Mouse (Mus musculus) kidney, embryonic 16.5 days (tissue): ENCODE measurements at regions not wholly inside any gene's neighbourhood (a gene's known extent, or its start where the extent isn't known, plus 50 kb on each side); places are given as distances from the start of the nearest gene placed in this dataset.

Experiments
- ATAC-seq: fragments of 200-750 bp; cut with Nextera tagmentation; 2 replicates; pipeline ENCODE4 v1.8.0; 2017; ENCODE audit warnings: moderate TSS enrichment; ENCODE audit not compliant: low FRiP score, low TSS enrichment
- H3K27ac ChIP-seq: fragments of 300-500 bp; sonication (generic); 2 replicates; pipeline ENCODE4 v1.5.1; 2014; ENCODE audit warnings: low read length
- H3K27me3 ChIP-seq: fragments of 300-500 bp; sonication (generic); 2 replicates; pipeline ENCODE4 v1.6.1; 2014; ENCODE audit warnings: low read length, control low read depth, mixed read lengths; ENCODE audit not compliant: insufficient read depth
- H3K36me3 ChIP-seq: fragments of 300-500 bp; sonication (generic); 2 replicates; pipeline ENCODE4 v1.6.1; 2014; ENCODE audit warnings: low read length, control low read depth, mixed read lengths; ENCODE audit not compliant: insufficient read depth
- H3K4me1 ChIP-seq: fragments of 300-500 bp; sonication (generic); 2 replicates; pipeline ENCODE4 v1.6.1; 2014; ENCODE audit warnings: low read length, control low read depth, mixed read lengths; ENCODE audit not compliant: insufficient read depth
- H3K4me2 ChIP-seq: fragments of 300-500 bp; sonication (generic); replicated peaks from 2 replicates; pipeline ENCODE4 v1.6.1; 2014; ENCODE audit warnings: low read depth, low read length
- H3K4me3 ChIP-seq: fragments of 300-500 bp; sonication (generic); 2 replicates; pipeline ENCODE4 v1.5.1; 2014; ENCODE audit warnings: mild to moderate bottlenecking, low read length
- H3K9ac ChIP-seq: fragments of 300-500 bp; sonication (generic); replicated peaks from 2 replicates; pipeline ENCODE4 v1.6.1; 2014; ENCODE audit warnings: low read length
- H3K9me3 ChIP-seq: fragments of 300-500 bp; sonication (generic); 2 replicates; pipeline ENCODE4 v1.6.1; 2016; ENCODE audit warnings: low read length, control low read depth
- WGBS: fragments of 180-500 bp; shearing (Covaris S2); extraction: QIAGEN DNeasy Blood & Tissue Kit; methylation state at CpG from one replicate; pipeline ENCODE4 v1.1.7; 2014; 5-methylcytosine and 5-hydroxymethylcytosine counted together

DNA sequence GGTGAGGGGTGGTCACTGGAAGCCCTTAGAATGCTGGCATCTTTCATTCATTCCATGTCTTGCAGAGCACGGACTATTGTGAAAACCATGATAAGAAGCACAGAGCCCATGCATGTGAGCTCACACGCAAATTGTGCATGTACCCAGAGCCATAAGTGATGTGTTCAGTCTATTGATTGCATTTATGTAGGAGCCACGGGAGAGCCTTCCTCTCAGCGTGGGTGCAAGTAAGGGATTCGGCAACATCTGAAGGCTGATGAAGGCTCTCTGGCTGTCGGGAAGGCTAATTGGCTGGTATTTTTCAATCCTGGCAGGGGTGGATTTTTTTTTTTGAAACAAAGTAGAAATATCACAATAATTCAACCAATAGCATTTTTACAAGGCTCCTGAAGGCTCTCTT, 150.5 kb downstream of the Sox11 start:
- ATAC-seq = no peak
- H3K9me3 ChIP-seq = no peaks in the 10 kb centered on the region
- no peak overlapping the region for H3K4me3 ChIP-seq
- H3K4me2 ChIP-seq = no peak overlapping the region
- H3K27ac ChIP-seq = no peak overlapping the region
- 81% methylated on average over 6 of the region's 6 CpGs for WGBS
- H3K9ac ChIP-seq = no peak overlapping the region
- H3K36me3 ChIP-seq = no peaks in the 10 kb centered on the region
- H3K27me3 ChIP-seq = no peaks in the 10 kb centered on the region
- H3K4me1 ChIP-seq = no peaks in the 10 kb centered on the region

DNA sequence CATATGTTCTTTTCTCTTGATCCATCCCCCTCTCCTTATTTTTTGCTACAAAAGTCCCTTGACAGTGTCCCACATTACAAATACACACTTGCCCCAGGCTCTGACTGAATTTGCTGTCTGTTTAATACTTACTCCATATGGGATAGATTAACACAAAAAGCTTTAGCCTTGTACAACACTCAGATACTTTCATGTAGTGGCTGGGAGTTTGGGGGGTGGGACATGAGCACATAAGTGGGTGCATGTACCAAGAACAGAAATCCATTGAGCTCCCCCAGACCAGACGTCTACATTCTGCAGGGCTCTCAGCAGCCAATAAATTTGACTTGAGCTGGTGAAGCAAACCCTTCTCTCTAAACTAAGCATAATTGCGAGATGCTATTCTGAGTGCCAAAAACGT, 154.9 kb downstream of the Sox11 start:
- no peak overlapping the region for H3K9ac ChIP-seq
- H3K36me3 ChIP-seq = no peaks in the 10 kb centered on the region
- WGBS = 66% methylated on average over 3 of the region's 3 CpGs
- H3K4me2 ChIP-seq = no peak overlapping the region
- H3K27ac ChIP-seq = no peak overlapping the region
- ATAC-seq = no peak
- H3K4me3 ChIP-seq = no peak overlapping the region
- peaks cover 8% of the 10 kb centered on the region for H3K4me1 ChIP-seq
- H3K9me3 ChIP-seq = no peaks in the 10 kb centered on the region
- H3K27me3 ChIP-seq = no peaks in the 10 kb centered on the region

DNA sequence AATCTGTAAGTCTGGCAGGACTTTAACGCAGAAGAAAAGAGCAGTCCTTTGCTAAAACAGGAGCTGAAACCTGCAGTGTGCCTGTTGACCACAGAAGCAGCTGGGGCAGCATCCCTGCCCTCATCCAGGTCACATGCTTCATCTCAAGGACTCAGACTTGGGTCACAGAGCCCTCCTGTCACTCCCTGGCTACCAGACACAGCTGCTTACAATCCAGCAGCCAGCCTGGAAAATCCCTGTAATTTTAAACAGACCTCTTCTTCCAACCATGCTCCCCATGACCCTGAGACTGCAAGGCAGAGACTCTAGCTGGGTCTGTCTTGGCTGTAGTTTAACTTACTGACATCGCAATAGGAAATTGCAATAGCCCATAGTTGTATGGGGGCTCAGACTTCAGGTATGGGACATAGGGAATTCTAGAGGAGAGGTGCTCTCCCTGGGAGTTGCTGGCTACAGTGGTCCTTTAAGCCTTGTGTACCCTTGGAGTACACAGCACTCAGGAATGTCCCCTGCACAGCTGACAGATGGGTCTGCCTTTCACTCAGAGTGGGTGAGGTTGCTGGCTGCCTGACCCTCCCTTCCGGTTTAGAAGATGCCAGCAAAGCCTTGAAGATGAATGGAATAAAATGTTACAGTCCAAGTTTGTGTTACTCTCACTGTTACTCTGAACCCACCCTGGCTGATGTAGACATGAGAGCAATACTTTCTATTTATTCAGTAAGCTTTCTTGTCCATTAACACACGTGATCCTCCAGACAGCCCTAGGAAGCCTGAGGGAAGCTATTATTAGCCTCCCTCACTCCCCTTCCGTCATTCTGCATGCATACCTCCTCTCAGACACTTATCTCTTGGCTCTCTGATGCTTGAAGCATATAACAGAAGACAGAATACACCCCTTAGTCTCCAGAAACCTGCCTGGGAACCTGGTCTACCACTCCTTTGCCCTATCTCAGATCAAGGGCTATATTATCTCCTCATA, 159.7 kb downstream of the Sox11 start:
- ATAC-seq = peak; percentile 46; the same call in 1 of the 2 replicates
- 30% methylated on average over 5 of the region's 5 CpGs for WGBS
- no peak overlapping the region for H3K4me3 ChIP-seq
- H3K27ac ChIP-seq = no peak overlapping the region
- no peaks in the 10 kb centered on the region for H3K36me3 ChIP-seq
- no peak overlapping the region for H3K4me2 ChIP-seq
- H3K9me3 ChIP-seq = no peaks in the 10 kb centered on the region
- H3K4me1 ChIP-seq = peaks cover 8% of the 10 kb centered on the region
- H3K9ac ChIP-seq = no peak overlapping the region
- no peaks in the 10 kb centered on the region for H3K27me3 ChIP-seq

DNA sequence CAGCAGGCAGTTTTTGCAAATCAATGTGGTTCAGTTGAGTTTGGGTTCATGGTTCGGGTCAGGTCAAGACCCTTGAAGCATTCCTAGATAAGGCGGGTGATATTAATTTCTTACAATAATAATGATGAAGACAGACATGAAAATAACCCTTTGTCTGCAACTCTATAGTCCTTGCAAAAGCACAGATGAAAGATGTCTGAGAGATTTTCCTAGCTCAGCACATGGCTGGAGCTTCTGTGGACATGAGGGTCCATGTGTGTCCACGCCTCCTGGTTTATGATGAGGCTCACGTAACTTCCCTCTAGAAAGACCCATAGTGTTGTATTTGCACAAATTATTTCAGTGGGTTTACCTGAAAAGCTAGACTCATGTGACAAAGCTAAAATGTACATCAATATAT, 168.8 kb downstream of the Sox11 start:
- H3K27ac ChIP-seq = peak overlapping the region; percentile 28; the same call in 1 of the 2 replicates
- peak; percentile 54; the same call in 1 of the 2 replicates for ATAC-seq

DNA sequence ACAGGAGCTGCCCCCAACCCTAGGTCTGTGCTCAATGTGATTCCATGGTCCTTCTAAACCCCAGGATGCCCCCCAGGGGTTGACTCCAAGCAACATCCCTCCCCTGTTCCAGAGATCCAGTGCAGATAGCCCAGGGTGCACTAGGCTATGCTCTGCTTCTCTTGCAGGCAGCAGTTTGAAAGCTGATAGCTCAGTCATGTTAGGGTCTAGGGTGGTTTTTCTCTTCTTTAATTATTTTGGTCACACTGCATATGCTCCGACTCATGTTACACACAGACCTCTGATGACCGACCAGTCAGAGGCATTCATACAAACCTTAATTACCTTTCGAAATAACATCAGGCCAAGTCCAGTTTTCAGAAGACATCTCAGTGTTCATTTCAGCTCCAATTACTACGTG, 169.2 kb downstream of the Sox11 start:
- peak; percentile 90 for ATAC-seq
- Histone ChIP-seq H3K27me3 (no peaks in the 10 kb centered on the region), H3K4me3 (no peak overlapping the region), H3K27ac (peak overlapping the region; percentile 63; the same call in 1 of the 2 replicates), H3K9me3 (no peaks in the 10 kb centered on the region), H3K9ac (no peak overlapping the region), H3K4me2 (no peak overlapping the region), H3K4me1 (peaks cover 9% of the 10 kb centered on the region; the same call in 1 of the 2 replicates), H3K36me3 (no peaks in the 10 kb centered on the region)
- 26% methylated on average over 4 of the region's 4 CpGs for WGBS

More for the DNA sequence above, 168.8 kb downstream of the Sox11 start:
- H3K36me3 ChIP-seq = no peaks in the 10 kb centered on the region
- H3K27me3 ChIP-seq = no peaks in the 10 kb centered on the region
- no peak overlapping the region for H3K4me3 ChIP-seq
- H3K9me3 ChIP-seq = no peaks in the 10 kb centered on the region
- peaks cover 9% of the 10 kb centered on the region; the same call in 1 of the 2 replicates for H3K4me1 ChIP-seq
- no peak overlapping the region for H3K4me2 ChIP-seq
- 52% methylated on average over 4 of the region's 4 CpGs for WGBS
- no peak overlapping the region for H3K9ac ChIP-seq

DNA sequence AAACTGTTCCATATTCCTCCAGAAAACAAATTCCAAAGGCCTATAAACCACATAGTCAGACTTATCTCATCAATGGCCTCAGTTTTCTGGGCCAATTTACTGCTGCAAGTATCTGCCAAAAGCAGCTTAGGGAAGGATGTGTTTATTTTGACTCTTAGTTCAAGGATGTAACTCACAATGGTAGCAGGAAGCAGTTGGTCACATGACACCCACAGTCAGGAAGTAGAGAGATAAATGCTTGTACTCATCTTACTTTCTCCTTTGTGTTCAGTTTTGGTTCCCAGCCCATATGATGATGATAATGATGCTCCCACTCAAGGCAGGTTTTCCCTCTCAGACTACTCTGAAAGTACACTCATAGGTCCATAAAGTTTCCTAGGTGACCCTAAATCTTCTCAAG, 170.8 kb downstream of the Sox11 start:
- Histone ChIP-seq H3K36me3 (no peaks in the 10 kb centered on the region), H3K4me1 (peaks cover 9% of the 10 kb centered on the region; the same call in 1 of the 2 replicates), H3K27me3 (no peaks in the 10 kb centered on the region), H3K4me2 (no peak overlapping the region), H3K9me3 (no peaks in the 10 kb centered on the region), H3K27ac (no peak overlapping the region), H3K4me3 (no peak overlapping the region), H3K9ac (no peak overlapping the region)
- ATAC-seq = no peak

DNA sequence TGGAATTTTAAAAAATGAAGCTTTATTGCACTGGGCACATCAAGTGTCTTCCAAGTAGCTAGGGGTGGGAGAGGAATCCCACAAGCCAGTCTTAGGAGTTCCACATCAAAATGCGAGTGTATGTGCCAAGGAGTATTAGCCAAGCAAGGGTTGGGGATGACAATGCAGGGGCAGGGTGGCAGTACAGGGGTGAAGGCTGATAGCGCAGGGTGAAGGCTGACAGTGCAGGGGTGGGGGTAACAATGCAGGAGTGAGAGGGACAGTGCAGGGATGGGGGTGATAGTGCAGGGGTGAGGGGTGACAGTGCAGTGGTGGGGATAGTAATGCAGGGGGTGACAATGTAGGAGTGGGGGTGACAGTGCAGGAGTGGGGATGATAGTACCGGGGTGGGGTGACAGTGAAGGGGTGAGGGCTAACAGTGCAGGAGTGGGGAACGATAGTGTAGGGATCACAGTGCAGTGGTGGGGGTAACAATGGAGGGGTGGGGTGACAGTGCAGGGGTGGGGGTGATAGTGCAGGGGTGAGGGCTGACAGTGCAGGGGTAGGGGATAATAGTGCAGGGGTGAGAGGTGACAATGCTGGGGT, 177.4 kb downstream of the Sox11 start:
- Histone ChIP-seq H3K9ac (no peak overlapping the region), H3K27ac (no peak overlapping the region), H3K9me3 (no peaks in the 10 kb centered on the region), H3K4me1 (no peaks in the 10 kb centered on the region), H3K27me3 (no peaks in the 10 kb centered on the region), H3K4me3 (no peak overlapping the region), H3K4me2 (no peak overlapping the region), H3K36me3 (no peaks in the 10 kb centered on the region)
- ATAC-seq = 0 out of 2 replicates have a peak, but pooled peaks have one; percentile 19
- WGBS = 80% methylated on average over 4 of the region's 4 CpGs

DNA sequence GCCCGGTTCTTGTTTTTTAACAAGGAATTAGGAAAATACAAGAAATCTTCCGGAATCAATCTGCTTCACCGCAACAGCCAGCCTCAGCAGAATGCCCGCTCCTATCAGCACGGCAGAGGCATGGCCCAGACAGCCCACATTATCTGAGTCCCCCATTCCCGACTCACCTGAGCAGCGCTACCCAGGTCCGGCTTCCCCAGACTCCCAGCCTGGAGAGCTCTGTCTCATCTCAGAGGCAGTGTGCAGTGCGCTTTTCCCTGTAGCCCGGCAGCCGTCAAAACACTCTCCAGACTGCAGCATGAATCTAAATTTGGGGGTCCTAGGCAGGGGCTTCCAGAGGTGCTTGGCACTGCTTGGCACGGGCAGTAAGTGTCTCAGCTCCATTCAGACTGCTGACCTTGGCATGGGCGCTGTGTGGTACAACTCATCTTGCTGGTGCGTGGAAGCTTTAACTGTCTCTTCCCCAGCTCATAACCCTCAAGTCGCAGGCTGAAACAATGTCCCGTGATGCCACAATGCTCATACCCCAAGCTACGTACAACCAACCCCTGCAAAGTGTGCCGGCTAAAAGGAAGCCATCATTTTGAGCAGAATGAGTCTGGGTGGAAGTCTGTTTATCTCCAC, 182.2 kb downstream of the Sox11 start:
- no peaks in the 10 kb centered on the region for H3K9me3 ChIP-seq
- H3K4me1 ChIP-seq = no peaks in the 10 kb centered on the region
- H3K27ac ChIP-seq = no peak overlapping the region
- WGBS = 86% methylated on average over 18 of the region's 18 CpGs
- ATAC-seq = no peak
- no peaks in the 10 kb centered on the region for H3K27me3 ChIP-seq
- H3K36me3 ChIP-seq = no peaks in the 10 kb centered on the region
- H3K4me3 ChIP-seq = no peak overlapping the region
- no peak overlapping the region for H3K9ac ChIP-seq
- H3K4me2 ChIP-seq = no peak overlapping the region

DNA sequence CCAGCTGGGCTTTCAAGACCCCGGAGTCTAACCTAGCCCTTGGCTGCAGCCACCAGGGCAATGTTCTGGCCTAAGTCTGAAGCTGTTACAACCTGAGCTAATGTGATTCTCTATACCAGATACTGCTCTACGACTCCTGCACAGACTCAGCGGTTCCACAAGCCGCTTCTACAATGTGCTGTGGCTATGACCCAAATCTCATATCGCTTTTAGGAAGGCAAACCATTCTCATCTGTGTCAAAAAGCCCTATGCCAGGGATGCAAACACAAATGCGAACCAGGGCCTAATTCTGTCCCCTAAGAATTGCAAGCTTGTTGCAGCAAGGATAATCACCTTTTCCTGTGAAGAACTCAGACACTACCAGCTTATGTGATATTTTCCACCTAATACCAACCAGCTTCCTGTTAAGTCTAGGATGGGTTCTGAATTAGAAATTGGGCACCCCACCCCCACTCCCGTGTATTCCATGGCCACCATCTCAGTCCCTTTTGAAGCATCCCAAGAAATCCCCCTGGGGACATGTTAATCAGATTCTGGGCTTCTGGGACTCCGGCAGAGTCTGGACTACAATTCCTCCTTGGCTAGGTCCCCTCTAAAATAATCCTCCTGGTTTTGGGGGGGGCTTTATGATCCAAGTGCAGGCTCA, 182.8 kb downstream of the Sox11 start:
- H3K9ac ChIP-seq = no peak overlapping the region
- peaks cover 6% of the 10 kb centered on the region; the same call in 1 of the 2 replicates for H3K4me1 ChIP-seq
- no peak for ATAC-seq
- no peak overlapping the region for H3K27ac ChIP-seq
- H3K4me2 ChIP-seq = no peak overlapping the region
- H3K4me3 ChIP-seq = no peak overlapping the region
- no peaks in the 10 kb centered on the region for H3K9me3 ChIP-seq
- H3K27me3 ChIP-seq = no peaks in the 10 kb centered on the region
- 78% methylated on average over 8 of the region's 8 CpGs for WGBS
- H3K36me3 ChIP-seq = no peaks in the 10 kb centered on the region
